ENCODE assay signal across 21 mouse cellular contexts in genomic region chr5:38496491-38497057, GRCm38 (mm10).
"Had no signal": no experiment of that assay in that cellular context is flagged by ENCODE, and none has a peak within 500 bp of the region (broad histone marks: within the 10 kb centered on the region; RNA-seq: fewer than 3 reads in every experiment).

No protein-coding gene starts in this region.

- H3K9me3 ChIP-seq: limb, embryonic 12.5 days; limb, embryonic 15.5 days; liver, embryonic 13.5 days; midbrain, embryonic 12.5 days; midbrain, embryonic 15.5 days; neural tube, embryonic 12.5 days; neural tube, embryonic 15.5 days had no signal

- H3K4me2 ChIP-seq: limb, embryonic 12.5 days; limb, embryonic 15.5 days; liver, embryonic 13.5 days; lung, embryonic 14.5 days; midbrain, embryonic 12.5 days; midbrain, embryonic 15.5 days; neural tube, embryonic 12.5 days; neural tube, embryonic 15.5 days had no signal

- ATAC-seq: hindbrain, postnatal 0 days; inflammation-experienced regulatory T-cells, adult 6 months; intestine, embryonic 16.5 days; midbrain, embryonic 15.5 days had no signal

- H3K36me3 ChIP-seq: limb, embryonic 12.5 days; limb, embryonic 15.5 days; liver, embryonic 13.5 days; midbrain, embryonic 12.5 days; midbrain, embryonic 15.5 days; neural tube, embryonic 12.5 days; neural tube, embryonic 15.5 days had no signal

- H3K27ac ChIP-seq: hindbrain, postnatal 0 days; limb, embryonic 12.5 days; limb, embryonic 15.5 days; liver, embryonic 13.5 days; macrophage; midbrain, embryonic 12.5 days; midbrain, embryonic 15.5 days; neural tube, embryonic 12.5 days; neural tube, embryonic 15.5 days; stomach, postnatal 0 days had no signal

- DNase-seq: left cerebral cortex, postnatal 4 days; liver, embryonic 13.5 days; lung, embryonic 14.5 days; lung, postnatal 14 days; right cerebral cortex, adult 18-20 months; right cerebral cortex, postnatal 14 days; right cerebral cortex, postnatal 4 days; thymus, adult 2 months; thymus, postnatal 14 days; thymus, postnatal 4 days had no signal

- H3K27me3 ChIP-seq: limb, embryonic 12.5 days; limb, embryonic 15.5 days; liver, embryonic 13.5 days; midbrain, embryonic 12.5 days; midbrain, embryonic 15.5 days; neural tube, embryonic 12.5 days; neural tube, embryonic 15.5 days had no signal

- H3K4me1 ChIP-seq: limb, embryonic 12.5 days; limb, embryonic 15.5 days; midbrain, embryonic 12.5 days; midbrain, embryonic 15.5 days; neural tube, embryonic 12.5 days; neural tube, embryonic 15.5 days had no signal

- H3K4me3 ChIP-seq: limb, embryonic 12.5 days; limb, embryonic 15.5 days; liver, embryonic 13.5 days; midbrain, embryonic 12.5 days; midbrain, embryonic 15.5 days; neural tube, embryonic 12.5 days; neural tube, embryonic 15.5 days had no signal

- H3K9ac ChIP-seq: limb, embryonic 12.5 days; limb, embryonic 15.5 days; liver, embryonic 13.5 days; lung, embryonic 14.5 days; midbrain, embryonic 12.5 days; midbrain, embryonic 15.5 days; neural tube, embryonic 12.5 days; neural tube, embryonic 15.5 days had no signal
